Mouse (Mus musculus) thymus, postnatal 10 days (tissue): ENCODE results near the gene Tle1.

Experiments used
- DNase-seq, 2 experiments: peaks; one replicate each; pipeline ENCODE4 v3.0.0; 2021; ENCODE audit warnings: low spot score in 2 of 2

The Tle1 gene

DNA sequence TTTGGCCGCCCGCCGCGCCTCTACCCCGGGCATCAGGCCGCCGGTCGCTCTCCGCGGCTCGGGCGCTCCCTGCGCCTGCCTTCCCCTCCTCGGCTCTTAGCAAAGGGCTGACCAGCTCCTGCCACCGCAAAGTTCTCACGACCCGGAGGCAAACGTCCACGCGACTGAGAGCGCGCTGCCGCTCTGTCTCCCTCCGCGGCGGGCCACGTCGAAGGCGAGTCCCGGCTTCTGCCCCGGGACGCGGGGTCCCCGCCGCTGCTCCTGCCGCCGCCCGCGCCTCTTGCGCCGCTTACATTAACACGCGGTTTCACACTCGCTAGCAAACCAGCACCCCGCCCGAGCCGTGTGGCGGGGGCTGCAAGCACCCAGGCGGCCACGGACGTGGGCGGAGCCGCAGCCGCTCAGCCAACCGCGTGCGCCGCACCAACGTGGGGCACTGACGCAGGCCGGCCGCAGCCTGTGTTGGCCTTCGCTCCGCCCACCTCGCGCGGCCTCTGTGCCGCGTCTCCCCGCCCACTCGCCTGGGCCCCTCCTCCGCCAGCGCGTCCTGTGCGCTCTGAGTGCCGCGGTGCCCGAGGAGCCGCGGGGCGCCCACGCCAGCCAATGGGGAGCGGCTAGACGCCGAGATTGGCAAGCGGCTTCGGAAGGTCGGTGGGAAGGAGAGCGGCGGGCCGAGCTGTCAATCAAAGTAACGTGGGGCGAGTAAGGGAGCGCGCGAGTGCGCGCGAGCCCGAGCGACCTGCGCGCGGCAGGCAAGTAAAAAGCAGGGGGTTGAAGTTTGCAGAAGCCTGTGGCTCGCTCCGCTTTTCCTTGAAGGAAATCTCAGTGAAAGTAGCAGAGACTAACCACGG lies at the start of gene Tle1:
Tle1 (minus strand) TSS at position 361 of the 851 bp plus-strand sequence.
- DNase-seq: peak; percentile 95 to 96

DNA sequence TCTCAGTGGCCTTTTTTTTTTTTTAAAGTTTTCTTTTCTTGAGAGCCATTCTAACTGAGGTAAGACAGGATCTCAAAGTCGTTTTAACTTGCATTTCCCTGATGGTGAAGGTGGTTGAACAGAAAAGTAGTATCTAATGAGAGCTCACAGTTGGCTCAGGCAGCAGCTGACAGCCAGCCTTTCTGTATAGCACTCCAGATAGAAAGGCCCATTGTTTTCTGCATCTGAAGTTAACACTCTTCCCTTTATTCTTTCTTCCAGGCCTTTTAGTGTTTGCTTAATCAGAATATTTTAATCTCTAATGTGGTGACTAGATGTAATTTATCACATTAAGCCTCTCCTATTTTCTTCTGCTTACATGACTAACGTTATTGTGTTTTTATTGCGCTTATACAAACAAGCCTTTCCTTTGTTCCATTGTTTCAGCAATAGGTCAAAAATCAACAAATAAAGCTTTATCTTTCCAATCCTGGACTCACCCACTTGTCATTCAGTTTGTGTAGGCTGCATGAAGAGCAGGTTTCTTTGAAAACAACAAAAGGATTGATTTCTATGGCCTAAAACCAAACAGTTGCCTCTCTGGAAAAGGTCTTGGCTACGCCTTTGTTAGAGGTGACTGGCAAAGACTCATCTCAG lies 33.0 kb upstream of the Tle1 start:
- no peak for DNase-seq

DNA sequence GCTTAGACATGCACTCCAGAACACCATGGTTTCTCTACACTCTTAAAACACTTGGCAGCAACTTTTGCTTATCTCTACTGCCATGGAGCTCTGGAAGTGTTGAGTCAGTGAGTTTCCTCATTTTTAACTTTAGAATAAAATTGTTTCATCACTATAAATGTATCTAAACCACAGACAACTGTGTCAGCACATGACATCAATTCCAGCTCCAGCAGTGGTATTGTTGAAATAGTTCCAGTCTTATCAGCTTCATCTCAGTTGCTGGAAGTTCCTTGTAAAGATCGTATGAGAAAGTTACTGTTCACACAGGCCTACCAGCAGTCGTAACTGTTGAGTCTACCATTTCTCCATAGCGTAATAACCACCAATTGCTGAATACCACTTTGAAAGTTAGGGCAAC lies 31.5 kb upstream of the Tle1 start:
- no peak for DNase-seq

DNA sequence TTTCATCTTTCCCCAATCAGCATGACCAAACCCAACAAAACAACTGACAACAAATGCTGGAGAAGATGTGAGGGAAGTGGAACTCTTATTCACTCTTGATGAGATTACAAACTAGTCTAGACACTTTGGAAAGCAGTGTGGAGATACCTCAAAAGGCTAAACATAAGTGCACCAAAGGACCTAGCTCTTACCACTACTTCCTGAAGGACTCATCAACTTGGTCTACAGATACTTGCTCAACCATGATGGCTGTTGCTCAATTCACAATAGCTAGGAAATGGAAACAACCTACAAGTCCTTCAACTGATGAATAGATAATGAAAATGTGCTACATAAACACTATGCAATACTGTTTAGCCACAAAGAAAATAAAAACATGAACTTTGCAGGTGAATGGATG lies 30.1 kb upstream of the Tle1 start:
- DNase-seq: no peak

DNA sequence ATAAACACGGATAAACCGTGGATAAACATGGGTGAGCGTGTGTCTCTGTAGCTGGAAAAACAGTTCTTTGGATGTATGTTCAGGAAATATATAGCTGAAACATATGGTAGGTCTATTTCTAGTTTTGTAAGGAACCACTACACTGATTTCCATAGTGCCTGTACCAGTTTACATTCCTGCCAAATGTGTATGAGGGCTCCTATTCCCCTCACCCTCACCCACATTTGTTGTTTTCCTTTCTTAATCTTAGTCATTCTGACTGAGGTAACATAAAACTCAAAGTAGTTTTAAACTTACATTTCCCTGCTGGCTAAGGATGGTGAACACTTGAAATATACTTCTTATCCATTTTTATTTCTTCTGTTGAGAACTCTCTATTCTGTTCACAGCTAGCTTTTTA lies 20.9 kb upstream of the Tle1 start:
- no peak for DNase-seq

DNA sequence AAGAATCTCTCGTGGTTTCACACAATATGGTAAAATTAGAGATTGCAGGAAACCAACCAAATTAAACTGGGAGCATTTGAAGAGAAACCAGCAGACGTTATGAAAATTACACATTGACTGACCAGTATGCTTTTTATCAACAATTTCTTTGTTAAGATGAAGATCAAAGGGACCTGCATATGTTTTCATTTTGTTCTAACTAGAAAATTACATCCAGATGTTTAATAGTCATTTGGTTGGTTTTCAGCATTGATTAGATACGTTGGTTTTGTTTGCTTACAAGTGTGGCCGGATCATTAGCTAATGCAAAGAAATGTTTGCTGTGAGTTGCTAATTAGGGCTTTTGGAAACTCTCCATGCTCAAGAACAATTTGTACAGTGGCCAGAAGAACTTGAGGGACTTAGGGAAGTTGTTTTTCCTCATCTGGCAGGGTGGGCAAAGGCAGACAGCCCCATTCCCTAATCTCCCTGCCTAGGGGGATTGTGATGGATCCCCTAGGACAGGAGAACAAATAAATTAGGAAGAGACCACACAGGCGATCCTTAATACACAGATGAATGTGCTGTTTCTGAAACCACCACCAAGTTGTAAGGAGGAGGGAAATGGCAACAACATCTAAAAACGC lies 3.8 kb upstream of the Tle1 start:
- no peak for DNase-seq

DNA sequence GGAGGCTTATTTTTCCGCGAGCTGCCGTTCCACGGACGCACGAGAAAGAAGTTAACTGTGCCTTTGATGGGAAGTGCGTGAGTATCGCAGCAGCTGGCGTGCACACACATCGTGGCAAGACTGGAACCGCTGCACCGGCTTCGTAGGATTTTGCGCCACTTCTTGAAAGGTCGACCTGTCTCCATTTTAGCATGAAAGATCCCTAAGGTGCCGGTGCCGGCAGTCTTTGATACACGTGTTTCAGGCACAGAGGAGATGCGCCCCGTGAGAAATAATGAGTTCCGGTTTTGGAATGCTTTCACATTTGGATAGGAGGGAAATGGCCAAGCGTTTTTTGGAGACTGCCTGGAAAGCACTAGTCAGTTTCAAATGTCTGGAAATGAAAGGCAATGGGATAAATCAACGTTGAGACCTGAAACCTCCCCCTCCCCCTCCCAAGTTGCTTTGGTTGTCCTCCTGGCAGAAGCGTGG lies 837 bp upstream of the Tle1 start:
- peak; percentile 12 to 33 for DNase-seq

DNA sequence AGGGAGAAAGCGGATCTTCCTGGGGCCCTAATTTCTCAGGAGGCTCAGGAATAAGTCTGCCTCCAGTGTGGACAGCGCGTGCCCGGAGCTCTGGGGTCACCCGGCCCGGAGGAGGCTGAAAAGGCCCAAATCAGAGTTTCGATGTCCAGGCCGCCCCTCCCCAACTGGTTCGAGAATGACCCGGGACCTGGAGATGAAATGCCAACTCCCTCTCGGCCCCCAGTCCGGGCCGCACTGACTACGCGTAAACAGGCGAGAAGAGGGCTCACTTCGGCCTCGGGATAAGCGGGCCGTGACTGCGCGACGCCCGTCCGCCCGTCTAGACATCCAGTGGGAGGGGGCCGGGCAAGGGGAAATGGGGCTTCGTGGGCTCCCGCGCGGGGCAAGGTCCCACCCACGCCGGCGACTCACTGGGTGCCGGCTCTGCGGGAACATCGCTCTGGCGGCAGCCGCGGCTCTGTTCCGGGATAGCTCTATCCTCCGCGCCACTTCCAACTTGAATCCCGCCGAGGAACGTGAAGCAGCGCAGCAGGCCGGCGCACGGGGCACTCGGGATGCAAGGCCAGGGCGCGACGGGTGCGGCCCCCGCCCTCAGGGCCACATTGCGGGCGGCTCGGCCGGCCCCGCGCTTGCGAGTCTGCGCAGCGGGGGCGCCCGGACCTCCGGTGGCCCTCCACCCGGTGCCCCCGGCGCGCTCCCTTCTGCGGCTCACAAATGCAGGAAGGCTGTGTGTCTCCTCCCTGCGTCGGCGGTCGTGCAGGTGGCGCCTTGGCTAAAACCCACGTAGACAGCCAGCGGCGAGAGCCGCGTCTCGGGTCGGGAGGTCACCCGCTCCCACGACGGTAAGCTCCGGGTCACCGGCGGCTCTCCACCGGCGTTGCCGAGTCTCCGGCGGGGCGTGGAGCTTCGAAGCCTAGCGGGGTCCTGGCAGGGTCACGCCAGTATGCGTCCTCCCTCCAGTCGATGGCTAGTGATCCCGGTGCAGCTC lies 854 bp downstream of the Tle1 start:
- DNase-seq: peak; percentile 31 to 49

DNA sequence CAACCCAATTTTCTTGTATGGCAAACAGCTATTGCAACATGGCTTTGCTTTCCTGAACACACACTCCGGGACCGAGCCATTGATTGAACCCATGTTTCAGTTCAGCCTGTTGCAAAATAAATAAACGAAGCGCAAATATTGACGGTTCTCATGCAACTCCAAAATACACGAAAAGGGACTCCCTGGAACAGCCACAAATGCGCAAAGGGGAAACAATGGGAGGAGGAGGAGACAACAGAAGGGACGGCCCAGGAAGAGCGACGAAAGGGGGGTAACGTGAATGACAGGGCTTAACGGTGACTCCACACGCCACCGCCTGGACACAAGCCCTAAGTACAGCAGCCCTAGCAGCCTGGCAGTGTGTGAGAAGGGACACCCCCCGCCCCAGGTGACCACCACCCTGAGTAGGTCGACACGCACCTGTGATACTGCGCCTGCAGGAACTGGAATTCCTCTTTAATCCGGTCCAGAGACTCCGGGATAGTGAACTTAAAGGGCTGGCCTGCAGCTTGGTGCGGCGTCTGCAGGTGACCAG lies 1.8 kb downstream of the Tle1 start:
- peak; percentile 23 to 30 for DNase-seq

DNA sequence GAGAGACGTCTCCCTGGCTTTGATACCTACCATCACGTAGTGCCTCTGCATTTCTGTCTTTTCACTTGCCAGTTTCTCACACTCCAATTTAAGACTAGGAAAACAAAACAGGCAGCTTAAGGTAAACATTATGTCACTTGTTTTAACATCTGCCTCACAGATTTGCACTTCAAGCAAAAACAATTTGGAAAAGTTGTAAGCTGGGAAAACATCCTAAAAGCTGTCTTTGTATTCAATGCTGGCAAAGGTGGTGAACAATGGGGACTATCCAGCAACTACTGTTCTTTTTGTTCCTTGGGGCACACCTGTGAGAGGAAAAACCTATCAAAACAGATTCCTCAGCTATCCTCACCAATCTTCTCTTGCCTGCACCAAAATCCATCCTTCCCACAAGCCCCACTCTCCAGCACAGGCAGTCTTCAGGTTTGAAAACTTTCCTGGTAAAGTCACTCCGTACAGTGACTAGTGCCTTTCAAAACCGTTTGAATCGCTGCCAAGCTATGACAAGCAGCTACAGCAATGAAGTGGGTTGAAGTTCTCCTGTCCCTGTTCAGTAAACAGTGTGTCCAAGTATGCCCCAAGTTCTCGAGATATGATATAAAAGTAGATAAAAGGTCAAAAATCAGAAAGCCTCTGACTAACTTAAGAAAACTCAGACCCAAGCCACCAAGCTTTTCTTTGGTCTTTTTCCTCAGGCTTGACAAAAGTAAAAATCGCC lies 2.7 kb downstream of the Tle1 start:
- no peak for DNase-seq

DNA sequence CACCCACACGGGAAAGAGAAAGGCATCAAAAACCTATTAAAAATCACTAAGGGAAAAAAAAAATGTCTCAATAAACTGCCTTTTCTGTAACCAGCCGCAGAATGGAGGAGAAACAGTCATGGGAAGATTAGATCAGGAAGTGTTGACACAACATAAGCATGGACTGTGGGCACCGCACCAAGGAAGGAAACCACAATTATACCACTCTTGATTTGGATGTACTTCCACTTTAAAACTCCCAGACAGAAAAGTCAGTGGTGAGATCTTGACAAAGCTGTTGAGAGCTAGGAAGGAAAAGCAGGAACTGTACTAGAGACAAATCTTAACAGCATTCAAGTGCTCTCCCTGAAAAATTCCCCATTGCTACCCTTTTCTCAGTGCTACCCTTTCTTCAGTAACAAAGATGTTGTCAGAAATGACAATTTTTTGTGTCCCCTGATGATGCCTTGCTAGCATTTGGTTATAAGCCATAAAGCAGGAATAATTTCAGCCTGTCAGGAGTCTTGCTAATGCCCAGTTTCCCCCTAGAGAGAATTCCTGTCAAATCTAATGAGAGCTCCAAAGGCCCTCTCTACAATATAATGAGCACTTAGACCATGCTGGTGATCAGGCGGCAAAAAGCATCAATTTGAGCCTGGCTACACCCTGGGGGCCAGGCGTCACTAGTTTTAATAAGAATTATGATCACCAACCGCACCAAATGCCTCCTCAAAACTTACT lies 5.4 kb downstream of the Tle1 start:
- no peak for DNase-seq

DNA sequence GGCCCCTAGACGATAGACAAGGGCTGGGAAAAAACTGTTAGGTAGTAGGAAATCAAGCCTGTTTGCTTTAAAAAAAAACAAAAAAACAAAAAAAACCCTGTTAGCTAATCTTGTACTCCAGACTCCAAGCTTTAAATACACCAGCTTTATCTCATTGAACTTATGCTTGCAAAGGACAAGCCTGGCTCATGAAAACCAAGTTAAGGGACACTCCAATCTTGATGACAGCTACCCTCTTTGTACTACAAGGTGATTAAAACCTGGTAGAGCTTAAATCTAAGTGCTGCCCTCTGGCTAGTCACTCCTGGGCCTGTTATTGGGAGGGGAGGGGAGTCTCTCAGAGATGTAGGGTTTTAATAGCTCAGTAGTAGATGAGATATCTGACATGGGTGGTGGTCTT lies 7.4 kb downstream of the Tle1 start:
- no peak for DNase-seq

DNA sequence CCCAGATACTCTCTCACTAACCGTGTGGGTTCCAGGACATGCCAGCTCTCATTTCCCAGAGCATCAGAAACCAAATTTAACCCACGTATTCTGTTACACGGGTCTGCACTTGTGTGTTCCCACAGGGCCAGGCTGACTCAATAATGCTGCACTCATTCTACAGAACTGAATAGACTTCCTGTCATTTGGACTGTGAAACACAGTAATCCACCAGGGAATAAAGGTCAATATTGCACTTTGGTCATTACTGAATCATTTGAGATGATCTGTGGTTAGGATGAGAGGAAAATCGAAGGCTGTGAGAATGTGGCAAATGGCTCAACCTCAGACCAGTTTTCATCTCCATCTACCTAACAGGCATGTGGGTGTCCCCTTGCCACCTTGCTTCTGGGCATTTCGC lies 16.2 kb downstream of the Tle1 start:
- no peak for DNase-seq

DNA sequence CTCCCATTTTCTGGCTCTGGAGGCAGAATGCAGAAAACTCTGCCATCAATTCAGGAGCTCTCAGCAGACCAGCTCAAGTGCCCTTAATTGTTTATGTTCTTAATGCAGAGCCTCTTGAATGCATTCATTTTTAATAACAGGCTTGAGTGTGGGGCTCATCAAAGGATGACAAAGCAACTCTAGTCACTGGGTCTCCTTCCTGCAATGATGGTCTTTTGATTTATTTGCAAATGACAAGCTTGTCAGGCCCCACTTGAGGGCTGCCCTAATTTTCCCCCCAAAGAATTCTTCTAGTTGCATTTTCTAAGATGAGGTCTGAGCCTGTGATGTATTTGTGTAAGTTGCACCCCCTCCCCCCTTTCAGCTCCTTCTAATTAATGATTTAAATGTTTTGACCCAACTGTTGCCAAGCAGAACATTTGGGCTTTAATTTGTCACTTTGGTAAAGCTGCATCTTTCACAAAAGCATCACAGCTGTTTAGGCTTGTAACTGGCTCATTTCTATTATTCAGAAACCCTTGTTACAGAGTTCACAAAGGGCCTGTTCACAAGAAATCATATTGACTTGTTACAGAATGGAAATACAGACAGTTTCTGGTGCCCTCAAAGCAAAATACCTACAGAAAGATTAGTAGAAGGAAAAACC lies 18.3 kb downstream of the Tle1 start:
- no peak for DNase-seq

DNA sequence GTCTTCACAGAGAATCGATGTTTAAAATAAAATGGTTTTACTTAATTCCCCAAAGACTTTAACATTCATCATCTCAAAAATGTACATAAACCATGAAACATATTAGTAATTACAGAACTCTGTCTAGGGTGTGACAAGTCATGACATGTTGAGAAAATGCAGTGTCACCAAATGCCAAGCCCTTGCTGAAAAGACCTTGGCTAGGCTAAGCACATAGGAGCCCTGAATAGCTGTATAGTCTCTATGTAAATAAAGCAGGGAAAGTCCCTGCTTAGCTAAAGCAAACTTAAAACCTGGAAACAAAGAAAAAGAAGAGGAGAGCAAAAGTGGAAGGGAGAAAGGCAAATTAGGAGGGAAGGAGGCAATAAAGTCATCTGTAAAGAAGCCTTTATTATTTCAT lies 24.8 kb downstream of the Tle1 start:
- no peak for DNase-seq

DNA sequence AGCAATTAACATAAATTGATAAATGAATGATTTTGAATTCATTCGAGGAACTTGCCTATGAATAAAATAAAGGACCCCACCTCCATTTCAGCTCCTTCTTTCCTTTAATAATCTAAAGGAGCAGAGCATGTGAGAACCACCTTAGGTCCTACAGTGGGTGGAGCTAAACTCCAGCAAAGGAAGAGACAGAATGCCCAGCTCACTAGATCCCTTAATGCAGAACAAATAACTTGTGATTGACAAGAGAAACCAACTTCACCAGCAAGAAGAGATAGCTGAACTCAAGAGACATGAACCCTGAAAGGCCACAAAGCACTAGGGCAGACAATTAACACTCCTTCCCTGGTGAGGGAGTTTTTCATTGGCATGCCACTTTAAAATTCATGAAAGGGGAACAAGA lies 32.5 kb downstream of the Tle1 start:
- DNase-seq: no peak

DNA sequence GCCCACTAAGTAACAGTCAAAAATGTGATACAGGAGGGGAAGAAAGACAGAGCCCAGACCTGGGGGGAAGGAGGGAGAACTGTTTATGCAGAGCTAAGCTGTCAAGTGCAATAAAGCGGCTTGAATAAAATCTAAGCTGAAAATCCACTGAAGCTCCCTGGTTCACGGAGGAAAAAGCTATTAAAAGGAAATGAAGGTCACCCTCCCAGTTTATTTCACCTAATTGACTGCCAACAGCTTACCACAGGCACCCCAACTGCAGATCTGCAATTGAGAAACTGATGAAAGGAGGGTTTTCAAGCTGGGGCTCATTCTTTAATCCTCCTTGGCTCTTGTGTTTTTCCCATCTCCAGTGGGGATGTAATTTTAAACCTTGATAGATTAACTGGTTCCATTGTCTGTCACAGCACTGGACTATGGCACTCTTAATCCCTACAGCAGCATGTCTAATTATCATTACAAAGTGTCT lies 32.9 kb downstream of the Tle1 start:
- no peak for DNase-seq

DNA sequence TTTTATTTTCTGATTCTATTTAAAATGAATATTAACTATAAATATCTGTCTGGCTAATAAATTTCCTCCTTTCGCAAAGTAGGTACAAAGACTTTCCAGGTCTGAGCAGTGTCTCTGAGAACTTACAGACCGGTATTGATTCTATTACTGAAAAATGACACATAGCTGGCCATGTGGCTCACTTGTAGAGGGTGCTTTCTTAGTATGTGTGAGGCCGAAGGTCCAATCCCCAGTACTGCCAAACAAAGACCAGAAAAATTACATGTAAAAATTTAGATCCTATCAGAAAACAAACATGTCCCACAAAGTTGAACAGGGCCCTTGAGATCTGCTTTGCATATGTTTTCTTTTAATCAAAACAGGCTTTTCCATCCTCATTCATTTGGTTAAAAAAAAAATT lies 33.5 kb downstream of the Tle1 start:
- no peak for DNase-seq

DNA sequence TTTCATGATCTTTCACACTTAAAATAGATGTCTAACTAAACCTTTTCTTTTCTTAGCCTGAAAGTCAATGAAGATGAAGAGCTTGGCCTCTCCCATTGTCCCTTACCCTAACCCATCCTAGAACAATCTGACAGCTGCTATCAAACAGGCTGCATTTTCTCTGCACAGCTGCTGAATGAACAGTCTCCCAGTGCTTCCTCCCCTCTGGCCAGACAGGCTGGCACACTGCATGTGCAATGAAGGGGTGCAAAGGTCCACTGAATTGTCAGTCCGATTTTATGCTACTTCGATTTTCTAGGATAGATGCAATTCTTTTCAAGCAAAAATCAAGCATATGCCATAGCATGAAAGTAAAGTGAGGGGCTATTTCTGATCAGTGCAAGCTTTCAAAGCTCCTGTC lies 34.2 kb downstream of the Tle1 start:
- DNase-seq: no peak
